Mouse (Mus musculus): ENCODE data around the gene Wipf2. TPM values are rescaled to one million over a fixed set of nuclear protein-coding genes. Genes with fewer than 3 reads are reported as not detected.

Gene Wipf2
- polyA plus RNA-seq, 1 experiment, result 11.3 TPM

GRCm38 (mm10) chr11:98949242-98949957, 86.0 kb downstream of the Wipf2 start:
- Histone ChIP-seq H3K4me1 (ENCODE audit: control insufficient read depth, insufficient read depth, low read length) (peaks cover 26% of the 10 kb centered on the region), H3K27ac (ENCODE audit: control insufficient read depth, insufficient read depth, low read depth, low read length, poor library complexity) (peak overlapping the region; percentile 72), H3K4me3 (replicated peaks; ENCODE audit: control insufficient read depth, low read depth, low read length) (no peak overlapping the region)
- 43% methylated on average over 12 of the region's 12 CpGs for WGBS
- no peak for TF ChIP-seq POLR2A (IDR thresholded peaks at IDR 0.05; ENCODE audit: borderline replicate concordance, control insufficient read depth, low read depth, low read length)
- no peak for TF ChIP-seq CTCF (IDR thresholded peaks at IDR 0.05; ENCODE audit: control insufficient read depth, insufficient read depth, low read length)

GRCm38 (mm10) chr11:98949958-98950460, 86.6 kb downstream of the Wipf2 start:
- Histone ChIP-seq H3K27ac (ENCODE audit: control insufficient read depth, insufficient read depth, low read depth, low read length, poor library complexity) (peak overlapping the region; percentile 72), H3K4me1 (ENCODE audit: control insufficient read depth, insufficient read depth, low read length) (peaks cover 26% of the 10 kb centered on the region), H3K4me3 (replicated peaks; ENCODE audit: control insufficient read depth, low read depth, low read length) (no peak overlapping the region)
- WGBS, result 52% methylated on average over 7 of the region's 7 CpGs
- no peak for TF ChIP-seq CTCF (IDR thresholded peaks at IDR 0.05; ENCODE audit: control insufficient read depth, insufficient read depth, low read length)
- no peak for TF ChIP-seq POLR2A (IDR thresholded peaks at IDR 0.05; ENCODE audit: borderline replicate concordance, control insufficient read depth, low read depth, low read length)

GRCm38 (mm10) chr11:98950484-98950883, 87.0 kb downstream of the Wipf2 start:
- Histone ChIP-seq H3K4me3 (replicated peaks; ENCODE audit: control insufficient read depth, low read depth, low read length) (no peak overlapping the region), H3K27ac (ENCODE audit: control insufficient read depth, insufficient read depth, low read depth, low read length, poor library complexity) (no peak overlapping the region), H3K4me1 (ENCODE audit: control insufficient read depth, insufficient read depth, low read length) (peaks cover 25% of the 10 kb centered on the region)
- 53% methylated on average over 9 of the region's 9 CpGs for WGBS
- TF ChIP-seq POLR2A (IDR thresholded peaks at IDR 0.05; ENCODE audit: borderline replicate concordance, control insufficient read depth, low read depth, low read length) (no peak; the same call in 1 of the 2 replicates), CTCF (IDR thresholded peaks at IDR 0.05; ENCODE audit: control insufficient read depth, insufficient read depth, low read length) (no peak)

DNA sequence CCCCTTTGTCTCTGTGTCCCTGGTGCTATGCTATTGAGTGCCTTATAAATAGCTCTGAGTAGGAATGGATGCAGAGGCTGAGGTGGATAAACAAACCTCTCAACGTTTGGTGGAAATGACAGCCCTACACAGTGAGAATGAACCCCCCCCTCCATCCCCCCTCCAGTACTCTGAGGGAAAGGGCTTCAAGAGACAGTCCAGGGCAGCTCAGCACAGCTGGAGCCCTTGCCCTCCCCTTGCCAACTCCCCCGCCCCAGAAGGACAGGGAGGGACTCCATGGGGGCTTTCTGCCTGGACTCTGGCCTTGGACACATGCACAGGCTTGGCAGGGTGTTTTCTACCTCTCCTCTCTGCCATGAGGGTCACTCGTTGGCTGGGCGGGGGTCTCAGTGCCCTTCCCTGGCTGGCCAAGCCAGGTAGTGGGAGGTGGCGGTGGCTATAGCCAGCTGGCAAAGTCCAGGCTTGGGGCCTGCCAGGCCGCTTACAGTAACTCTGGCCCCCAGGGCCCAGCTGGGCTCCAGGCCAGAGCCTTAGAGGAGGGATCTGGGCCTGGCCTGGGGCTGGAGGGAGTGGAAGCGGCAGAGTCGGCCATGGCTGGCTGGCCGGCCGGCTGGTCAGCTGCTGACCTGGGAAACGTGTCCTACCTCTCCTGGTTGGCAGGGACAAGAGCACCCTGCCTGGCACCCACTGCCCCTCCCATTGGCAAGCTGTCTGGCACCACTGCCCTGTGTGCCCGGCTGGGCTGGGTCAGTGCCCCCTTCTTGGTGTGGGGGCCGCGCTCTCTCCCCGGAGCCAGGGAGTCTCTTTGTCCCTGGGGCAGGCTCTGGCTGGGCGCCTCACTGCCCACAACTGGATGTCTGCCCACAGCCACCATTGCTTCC, 87.8 kb downstream of the Wipf2 start:
- 0 out of 2 replicates have a peak, but pooled peaks have one; percentile 3 for TF ChIP-seq POLR2A (IDR thresholded peaks at IDR 0.05; ENCODE audit: borderline replicate concordance, control insufficient read depth, low read depth, low read length)
- no peak for TF ChIP-seq CTCF (IDR thresholded peaks at IDR 0.05; ENCODE audit: control insufficient read depth, insufficient read depth, low read length)
- peaks cover 22% of the 10 kb centered on the region for H3K4me1 ChIP-seq (ENCODE audit: control insufficient read depth, insufficient read depth, low read length)
- peak overlapping the region; percentile 62 for H3K27ac ChIP-seq (ENCODE audit: control insufficient read depth, insufficient read depth, low read depth, low read length, poor library complexity)
- WGBS, result 59% methylated on average over 16 of the region's 16 CpGs
- no peak overlapping the region for H3K4me3 ChIP-seq (replicated peaks; ENCODE audit: control insufficient read depth, low read depth, low read length)

DNA sequence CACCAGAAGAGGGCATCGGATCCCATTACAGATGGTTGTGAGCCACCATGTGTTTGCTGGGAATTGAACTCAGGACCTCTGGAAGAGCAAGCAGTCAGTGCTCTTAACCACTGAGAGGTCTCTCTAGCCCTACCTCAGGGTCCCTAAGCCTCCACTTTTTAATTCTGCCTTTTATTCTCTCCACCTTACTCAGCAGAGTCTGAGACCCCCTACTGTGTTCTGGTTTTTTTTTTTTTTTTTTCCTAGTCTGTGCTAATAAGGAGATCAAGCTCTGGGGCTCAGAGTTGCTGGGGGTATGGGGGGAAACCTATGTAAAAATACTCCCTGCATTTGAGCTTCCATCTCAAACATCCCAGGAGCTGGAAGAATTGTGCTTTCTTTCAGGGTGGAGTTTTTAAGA, 88.7 kb downstream of the Wipf2 start:
- Histone ChIP-seq H3K4me3 (replicated peaks; ENCODE audit: control insufficient read depth, low read depth, low read length) (no peak overlapping the region), H3K4me1 (ENCODE audit: control insufficient read depth, insufficient read depth, low read length) (peaks cover 19% of the 10 kb centered on the region), H3K27ac (ENCODE audit: control insufficient read depth, insufficient read depth, low read depth, low read length, poor library complexity) (peak overlapping the region; percentile 62)
- WGBS, result 60% methylated on average over 1 of the region's 1 CpGs
- TF ChIP-seq POLR2A (IDR thresholded peaks at IDR 0.05; ENCODE audit: borderline replicate concordance, control insufficient read depth, low read depth, low read length) (no peak), CTCF (IDR thresholded peaks at IDR 0.05; ENCODE audit: control insufficient read depth, insufficient read depth, low read length) (no peak)

DNA sequence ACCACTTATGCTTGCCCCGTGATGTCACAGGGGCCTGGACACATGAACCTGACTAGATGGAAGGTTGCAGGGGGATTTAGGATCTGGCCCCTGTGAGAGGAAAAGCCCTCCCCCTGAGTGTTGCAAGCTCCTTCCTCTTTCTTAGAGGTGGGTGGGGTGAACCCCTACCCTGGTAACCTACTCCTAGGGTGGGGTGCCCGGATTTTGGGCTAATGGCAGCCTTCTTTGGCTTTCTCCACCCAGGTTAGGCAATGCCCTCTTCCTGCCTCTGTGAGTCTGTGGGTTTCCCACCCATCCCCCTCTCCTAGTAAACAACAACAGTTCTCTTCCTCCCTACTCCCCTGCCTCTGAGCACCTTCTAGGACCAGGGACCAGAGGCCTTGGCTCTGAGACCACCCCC, 89.3 kb downstream of the Wipf2 start:
- 21% methylated on average over 2 of the region's 2 CpGs for WGBS
- peak overlapping the region; percentile 62 for H3K27ac ChIP-seq (ENCODE audit: control insufficient read depth, insufficient read depth, low read depth, low read length, poor library complexity)
- no peak for TF ChIP-seq POLR2A (IDR thresholded peaks at IDR 0.05; ENCODE audit: borderline replicate concordance, control insufficient read depth, low read depth, low read length)
- no peak for TF ChIP-seq CTCF (IDR thresholded peaks at IDR 0.05; ENCODE audit: control insufficient read depth, insufficient read depth, low read length)
- H3K4me1 ChIP-seq (ENCODE audit: control insufficient read depth, insufficient read depth, low read length), result peaks cover 18% of the 10 kb centered on the region
- no peak overlapping the region for H3K4me3 ChIP-seq (replicated peaks; ENCODE audit: control insufficient read depth, low read depth, low read length)

DNA sequence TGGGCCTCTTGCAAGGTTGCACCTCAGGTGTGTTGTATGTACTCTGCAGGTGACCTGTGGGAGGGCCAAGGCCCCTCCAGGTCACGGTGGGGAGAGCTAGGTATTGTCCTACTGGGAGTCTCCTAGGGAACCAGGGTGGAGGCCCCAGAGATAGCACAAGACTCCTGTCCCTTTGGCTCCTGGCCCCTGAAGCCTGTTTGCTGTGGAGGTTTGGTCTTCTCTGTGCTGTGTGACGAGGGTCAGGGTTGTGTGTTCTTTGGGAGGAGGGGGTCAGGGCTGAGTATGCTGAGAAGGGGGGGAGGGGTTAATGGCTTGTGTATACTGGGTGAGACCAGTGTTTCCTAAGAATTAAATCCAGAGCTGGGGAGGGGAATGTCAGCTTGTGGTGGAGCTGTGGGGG, 89.9 kb downstream of the Wipf2 start:
- H3K4me1 ChIP-seq (ENCODE audit: control insufficient read depth, insufficient read depth, low read length), result peaks cover 13% of the 10 kb centered on the region
- TF ChIP-seq POLR2A (IDR thresholded peaks at IDR 0.05; ENCODE audit: borderline replicate concordance, control insufficient read depth, low read depth, low read length) (no peak), CTCF (IDR thresholded peaks at IDR 0.05; ENCODE audit: control insufficient read depth, insufficient read depth, low read length) (no peak)
- H3K27ac ChIP-seq (ENCODE audit: control insufficient read depth, insufficient read depth, low read depth, low read length, poor library complexity), result peak overlapping the region; percentile 62
- H3K4me3 ChIP-seq (replicated peaks; ENCODE audit: control insufficient read depth, low read depth, low read length), result no peak overlapping the region
- 49% methylated on average over 2 of the region's 2 CpGs for WGBS

GRCm38 (mm10) chr11:98953835-98954320, 90.4 kb downstream of the Wipf2 start:
- 33% methylated on average over 13 of the region's 13 CpGs for WGBS
- Histone ChIP-seq H3K27ac (ENCODE audit: control insufficient read depth, insufficient read depth, low read depth, low read length, poor library complexity) (peak overlapping the region; percentile 61; the same call in 1 of the 2 replicates), H3K4me1 (ENCODE audit: control insufficient read depth, insufficient read depth, low read length) (peaks cover 12% of the 10 kb centered on the region), H3K4me3 (replicated peaks; ENCODE audit: control insufficient read depth, low read depth, low read length) (no peak overlapping the region)
- TF ChIP-seq CTCF (IDR thresholded peaks at IDR 0.05; ENCODE audit: control insufficient read depth, insufficient read depth, low read length) (no peak), POLR2A (IDR thresholded peaks at IDR 0.05; ENCODE audit: borderline replicate concordance, control insufficient read depth, low read depth, low read length) (no peak)
